Mouse (Mus musculus): ENCODE results near the gene Tspan14.

GRCm38 (mm10) chr14:40968051-40968450 is 1.4 kb upstream of the Tspan14 start:
- TF ChIP-seq POLR2A (IDR thresholded peaks at IDR 0.05; ENCODE audit: borderline replicate concordance, extremely low read depth, low read depth, low read length) = no peak
- TF ChIP-seq CTCF (IDR thresholded peaks at IDR 0.05; ENCODE audit: insufficient read depth, low read length) = no peak

Measured in lung, adult 2 months (tissue).